Mouse (Mus musculus) layer of hippocampus, postnatal 25 days (tissue): Measurements from ENCODE around the gene Adgrv1. TPM values are rescaled to one million over a fixed set of nuclear protein-coding genes. Genes with fewer than 3 reads are reported as not detected.

Experiments
- DNase-seq, 2 experiments: peaks; one replicate each; pipeline ENCODE4 v3.0.0; 2022; ENCODE audit warnings: mixed read lengths in 2 of 2, low spot score in 1 of 2; ENCODE audit errors: extremely low spot score in 1 of 2
- total RNA-seq, 2 experiments: library from RNA; stranded (reverse); gene quantifications; 2 replicates each; pipeline ENCODE4 v1.2.3; 2021

Gene Adgrv1
- total RNA-seq, 2 experiments from 2014 or later, result 2.5 to 3.2 TPM

DNA sequence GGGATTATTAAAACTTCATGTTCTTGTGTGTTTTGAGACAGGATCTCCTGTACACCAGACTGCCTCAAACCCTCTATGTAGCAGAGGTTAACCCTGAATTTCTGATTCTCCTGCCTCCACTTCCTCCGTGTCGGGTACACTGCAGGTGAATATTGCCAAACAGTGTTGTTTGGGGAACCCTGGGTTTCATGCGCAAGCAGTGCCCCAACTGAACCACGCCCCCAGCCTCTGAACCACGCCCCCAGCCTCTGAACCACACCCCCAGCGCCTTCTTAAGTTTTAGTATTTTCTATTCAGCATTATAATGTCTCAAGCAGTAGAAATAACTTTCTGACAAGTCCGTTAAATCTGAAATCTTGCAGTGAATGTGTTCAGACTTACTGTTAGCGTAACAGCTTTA lies 195.9 kb downstream of the Adgrv1 start:
- no peak for DNase-seq

DNA sequence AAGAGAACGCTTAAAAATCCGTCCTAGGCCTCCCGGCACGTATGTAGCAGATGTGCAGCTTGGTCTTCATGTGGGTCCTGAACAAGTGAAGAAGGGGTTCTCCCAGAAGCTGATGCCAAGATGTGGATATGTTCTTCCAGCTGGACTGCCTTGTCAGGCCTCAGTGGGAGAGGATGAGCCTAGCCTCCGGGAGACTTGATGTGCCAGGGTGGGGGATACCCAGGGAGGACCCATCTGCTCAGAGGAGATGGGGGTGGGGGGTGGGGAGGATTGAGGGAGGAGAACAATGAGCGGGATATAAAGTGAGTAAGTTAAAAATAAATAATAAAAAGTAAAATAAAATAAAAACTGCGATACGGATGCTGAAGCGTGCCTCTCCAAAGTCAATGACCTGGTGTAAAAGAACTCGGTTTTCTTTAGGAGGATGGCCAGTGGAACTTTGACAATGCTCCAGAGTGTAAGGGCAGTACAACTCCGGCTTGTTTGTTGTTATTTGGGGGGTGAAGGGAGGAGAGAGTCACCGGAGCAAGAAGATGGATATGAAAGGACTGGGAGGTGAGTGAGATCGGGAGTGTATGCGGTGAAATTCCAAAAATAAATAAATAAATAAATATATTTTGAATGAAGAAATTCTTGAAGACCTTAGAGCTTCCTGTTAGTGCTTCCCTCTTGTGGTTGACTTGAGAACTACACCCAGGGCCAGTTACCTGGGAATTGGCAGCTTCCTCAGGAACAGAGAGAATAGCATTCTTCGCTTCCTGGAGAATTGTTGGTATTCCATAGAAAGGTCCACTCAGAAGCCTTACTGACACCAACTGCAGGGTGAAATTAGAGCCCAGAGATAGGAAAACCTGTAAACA lies 205.8 kb downstream of the Adgrv1 start:
- peak; percentile 20 to 68 for DNase-seq

DNA sequence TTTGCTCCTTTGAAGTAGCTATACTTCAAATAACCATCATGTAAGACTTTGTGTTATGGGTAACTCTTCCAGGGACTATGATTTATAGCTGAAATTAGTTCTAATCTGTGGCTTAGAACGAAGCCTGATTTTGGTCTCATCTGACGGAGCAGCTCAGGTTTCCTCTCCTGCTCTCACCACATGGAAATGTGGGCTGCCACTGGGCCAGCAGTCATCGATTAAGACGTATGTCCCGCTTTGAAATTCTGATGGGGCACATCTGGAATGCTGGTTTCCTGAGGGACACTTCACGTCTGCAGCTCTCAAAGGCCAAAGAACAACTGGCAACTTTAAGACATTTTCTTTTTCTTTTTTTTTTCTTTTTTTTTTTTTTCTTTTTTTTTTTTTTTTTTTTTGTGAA lies 207.8 kb downstream of the Adgrv1 start:
- DNase-seq, result no peak

DNA sequence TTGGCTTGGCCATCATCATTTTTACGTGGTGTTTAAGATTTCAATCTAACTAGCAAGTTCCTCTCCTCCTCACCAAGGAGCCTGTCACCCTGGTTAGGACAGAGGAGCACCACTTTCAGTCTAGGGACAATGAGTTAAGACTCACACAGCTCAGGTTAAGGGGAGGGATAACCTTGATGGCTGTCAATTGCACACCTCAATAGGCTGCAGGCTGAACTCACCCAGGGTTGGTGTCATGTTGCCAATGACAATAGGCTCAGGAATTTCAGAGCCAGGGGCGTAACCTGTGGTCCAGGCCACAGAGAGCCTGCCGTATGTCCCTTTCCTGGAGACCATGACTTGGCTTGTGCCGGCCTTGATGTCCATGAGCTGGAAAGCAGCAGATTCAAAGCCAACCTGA lies 209.0 kb downstream of the Adgrv1 start:
- DNase-seq, result no peak

DNA sequence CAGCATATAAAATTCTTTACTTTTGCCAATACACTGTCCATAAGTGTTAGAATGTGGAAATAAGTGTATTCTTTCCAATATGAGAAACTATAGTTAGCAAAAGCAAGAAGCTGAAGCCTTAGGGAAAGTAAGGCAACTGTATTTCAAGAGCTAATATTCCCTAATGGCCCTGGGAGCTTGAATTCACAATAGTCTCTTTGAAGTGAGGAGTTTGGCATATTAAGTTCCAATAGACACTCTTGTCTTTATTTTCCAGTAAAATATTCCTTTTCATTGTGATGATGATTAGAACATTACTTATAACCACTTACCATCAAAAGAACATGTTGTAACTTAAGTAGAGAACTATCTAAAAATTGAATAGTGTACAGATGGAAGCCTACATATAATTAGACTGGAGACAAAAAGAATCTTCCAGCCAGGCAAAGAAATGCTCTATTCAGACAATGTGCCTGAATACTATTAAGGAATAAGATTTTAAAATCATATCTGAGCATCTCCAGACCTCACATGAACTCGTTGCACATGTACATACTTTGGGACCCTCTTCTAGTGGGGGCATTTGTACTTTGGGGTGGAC lies 225.0 kb downstream of the Adgrv1 start:
- no peak for DNase-seq

DNA sequence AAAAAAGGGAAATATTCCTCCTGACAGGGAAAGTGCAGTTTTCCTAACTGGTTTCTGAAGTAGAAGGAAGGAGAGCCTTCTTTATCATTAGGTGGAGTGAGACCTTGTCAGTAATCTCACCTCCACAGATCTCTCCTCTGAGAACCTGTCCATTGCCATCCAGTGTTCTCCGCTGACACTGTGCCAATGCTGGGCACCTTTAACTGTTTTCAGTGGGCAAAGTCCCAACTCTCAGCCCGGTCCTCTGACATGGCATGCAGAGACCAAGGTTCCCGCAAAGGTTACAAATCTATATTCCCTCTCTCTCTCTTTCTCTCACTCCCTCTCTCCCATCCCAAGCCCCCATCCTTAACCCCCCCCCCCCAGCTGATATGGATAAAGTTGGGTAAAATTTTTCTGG lies 230.1 kb downstream of the Adgrv1 start:
- DNase-seq, result no peak

DNA sequence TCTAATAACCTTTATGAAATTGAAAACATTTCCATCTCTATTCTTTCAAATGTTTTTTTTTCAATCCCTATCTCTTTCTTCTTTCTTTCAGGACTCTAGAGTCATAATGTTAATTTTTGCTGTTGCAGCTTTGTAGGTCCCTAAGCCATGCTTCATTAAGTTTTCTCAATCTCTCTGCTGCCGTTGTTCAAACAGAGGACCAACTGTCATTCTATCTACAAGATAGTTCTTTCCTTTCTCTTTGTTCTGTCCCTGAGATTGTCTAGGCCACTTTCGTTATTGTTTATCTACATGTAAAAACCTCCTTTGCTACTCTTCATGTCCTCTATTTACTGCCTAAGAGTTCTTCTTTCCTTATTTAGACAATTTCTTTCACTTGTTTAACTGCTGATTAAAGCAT lies 230.8 kb downstream of the Adgrv1 start:
- DNase-seq, result no peak

DNA sequence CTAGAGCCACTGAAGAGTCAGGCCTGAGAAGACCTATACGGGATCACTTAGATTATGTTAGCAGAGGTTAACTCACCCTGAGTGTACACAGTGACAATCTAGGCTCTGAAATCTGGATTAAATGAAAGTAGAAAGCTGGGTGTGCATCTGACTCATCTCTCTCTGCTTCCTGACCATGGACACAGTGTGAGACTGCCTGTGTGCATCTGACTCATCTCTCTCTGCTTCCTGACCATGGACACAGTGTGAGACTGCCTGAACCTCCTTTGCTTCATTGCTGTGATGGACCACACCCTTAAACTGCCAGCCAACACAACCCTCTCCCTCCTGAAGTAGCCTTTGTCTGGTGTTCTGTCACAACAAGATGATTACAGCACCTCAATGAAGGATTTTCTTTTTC lies 231.2 kb downstream of the Adgrv1 start:
- no peak for DNase-seq

DNA sequence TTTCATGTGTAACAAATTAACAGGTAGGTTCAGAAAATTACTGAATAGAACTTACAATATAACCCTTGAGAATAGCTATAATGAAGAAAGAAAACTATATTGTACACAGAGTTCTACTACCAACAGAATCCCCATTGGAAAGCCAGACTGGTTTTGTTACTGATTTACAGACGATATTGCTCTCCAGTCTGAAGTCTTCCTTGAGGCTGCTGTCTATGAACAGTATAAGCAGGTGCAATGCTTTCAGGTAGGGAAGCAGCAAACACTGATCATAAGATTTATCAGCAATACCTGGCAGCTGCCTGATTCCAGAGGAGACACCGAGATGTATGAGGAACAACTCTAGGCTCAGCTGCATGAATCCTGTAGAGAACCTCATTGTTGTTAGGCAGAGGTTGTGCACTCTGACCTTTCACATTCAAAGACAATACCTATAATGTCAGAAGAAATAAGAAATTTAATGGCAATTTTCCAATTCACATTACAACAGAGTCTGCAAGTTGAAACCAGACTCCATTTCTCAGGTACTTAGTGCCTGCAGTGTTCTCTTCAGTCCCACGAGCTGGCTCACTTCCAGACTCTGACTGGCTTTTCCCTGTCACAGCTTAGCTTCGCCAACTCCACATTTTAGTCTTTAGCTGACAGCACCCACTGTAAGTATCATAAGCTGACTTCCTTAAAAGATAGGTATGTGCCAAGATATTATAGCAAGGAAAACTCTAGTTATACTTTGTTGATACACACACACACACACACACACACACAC lies 247.2 kb downstream of the Adgrv1 start:
- DNase-seq, result peak in 1 of 2 experiments; percentile 15

DNA sequence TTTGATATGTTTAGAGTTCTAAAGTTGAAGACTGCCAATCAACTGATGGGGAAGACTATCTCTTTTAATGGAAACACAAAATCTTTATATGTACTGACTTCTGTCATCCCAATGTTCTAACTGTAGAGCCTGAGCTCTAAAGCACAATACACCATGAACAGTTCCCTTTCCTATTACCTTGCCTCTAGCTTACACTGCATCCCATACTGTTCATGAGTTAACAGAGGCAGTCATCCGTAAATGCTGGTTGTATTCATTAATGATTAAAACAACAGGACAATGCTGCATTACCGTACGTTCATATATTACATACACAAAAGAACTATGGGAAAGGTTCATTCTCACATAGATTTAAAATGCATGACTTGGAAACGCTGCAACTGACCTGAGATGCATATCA lies 251.1 kb downstream of the Adgrv1 start:
- no peak for DNase-seq

DNA sequence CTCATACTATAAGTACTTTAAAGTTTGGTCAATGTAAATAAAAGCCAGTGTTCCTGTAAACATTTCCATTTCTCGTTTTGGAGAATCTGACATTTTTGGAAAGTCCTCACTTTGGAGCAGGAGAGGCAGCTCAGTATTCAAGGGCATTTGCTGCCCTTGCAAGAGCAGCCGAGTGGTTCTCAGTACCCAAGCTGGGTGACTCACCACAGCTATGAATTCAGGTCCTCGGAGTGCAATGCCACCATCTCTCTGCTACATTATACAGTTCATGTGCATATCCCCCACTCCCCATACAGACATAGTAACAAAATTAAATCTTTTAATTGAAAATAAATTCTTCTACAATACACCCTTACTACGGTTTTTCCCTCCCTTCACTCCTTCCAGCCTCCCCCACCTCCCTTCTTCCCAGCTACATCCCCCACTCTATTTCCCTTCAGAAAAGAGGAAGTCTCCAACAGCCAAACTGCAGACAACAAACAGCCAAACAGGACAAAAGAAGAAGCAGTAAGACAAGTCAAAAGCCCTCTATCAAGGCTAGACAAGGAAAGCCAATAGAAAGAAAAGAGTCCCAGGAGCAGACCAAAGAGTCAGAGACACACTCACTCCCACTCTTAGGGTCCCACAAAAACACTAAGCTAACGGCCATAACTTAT lies 262.0 kb downstream of the Adgrv1 start:
- no peak for DNase-seq

DNA sequence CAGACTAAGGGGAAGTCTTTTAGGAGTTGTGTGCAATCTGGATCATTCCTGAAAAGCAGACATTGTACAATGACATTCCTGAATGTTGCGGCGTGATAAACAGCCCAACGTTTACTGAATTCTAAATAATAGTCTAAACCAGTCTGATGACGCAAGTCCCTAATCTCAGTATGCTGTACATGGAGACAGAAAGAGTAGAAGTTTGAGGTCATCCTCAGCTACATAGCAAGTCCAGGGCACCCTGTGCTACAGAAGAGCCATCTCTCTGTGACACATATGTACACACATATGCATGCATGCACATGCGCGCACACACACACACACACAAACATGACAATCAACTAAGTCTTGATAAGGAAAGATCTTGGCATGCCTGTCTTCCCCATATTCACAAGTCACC lies 262.8 kb downstream of the Adgrv1 start:
- no peak for DNase-seq

DNA sequence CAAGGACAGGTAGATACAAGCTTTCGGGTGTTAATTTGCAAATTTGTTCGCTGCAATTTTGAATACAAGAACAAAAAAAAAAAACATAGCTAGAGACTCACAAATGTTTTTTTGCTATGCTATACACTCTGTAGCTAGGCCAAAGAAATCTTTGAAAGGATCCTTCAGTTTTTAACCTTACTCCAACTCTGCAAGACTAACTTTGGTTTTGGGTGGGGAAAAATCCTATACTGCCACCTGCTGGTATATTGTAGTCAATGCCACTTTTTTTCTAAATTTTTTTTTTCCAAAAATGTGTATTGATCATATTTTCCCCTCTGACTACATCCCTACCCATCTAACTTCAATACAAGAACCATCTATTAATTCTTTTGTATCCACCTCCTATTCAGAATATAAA lies 263.4 kb downstream of the Adgrv1 start:
- no peak for DNase-seq

DNA sequence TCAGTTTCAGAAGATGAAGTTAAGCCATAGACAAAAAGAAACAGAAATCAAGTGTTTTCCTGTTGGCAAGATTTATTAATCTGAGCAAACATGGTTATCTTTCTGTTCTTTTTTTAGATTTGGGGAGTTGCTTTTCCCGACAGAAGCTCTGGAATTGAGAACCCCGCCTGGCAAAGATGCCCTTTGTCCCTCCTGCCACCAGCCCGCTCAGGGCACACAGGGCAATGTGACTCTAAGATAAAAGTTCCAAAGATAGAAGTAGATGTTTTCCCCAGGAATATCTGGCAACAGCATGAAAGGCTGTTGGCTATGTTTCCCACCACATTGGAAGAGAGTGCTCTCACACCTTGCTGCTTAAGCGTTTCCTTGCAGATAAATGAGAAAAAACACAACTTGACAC lies 264.0 kb downstream of the Adgrv1 start:
- no peak for DNase-seq

DNA sequence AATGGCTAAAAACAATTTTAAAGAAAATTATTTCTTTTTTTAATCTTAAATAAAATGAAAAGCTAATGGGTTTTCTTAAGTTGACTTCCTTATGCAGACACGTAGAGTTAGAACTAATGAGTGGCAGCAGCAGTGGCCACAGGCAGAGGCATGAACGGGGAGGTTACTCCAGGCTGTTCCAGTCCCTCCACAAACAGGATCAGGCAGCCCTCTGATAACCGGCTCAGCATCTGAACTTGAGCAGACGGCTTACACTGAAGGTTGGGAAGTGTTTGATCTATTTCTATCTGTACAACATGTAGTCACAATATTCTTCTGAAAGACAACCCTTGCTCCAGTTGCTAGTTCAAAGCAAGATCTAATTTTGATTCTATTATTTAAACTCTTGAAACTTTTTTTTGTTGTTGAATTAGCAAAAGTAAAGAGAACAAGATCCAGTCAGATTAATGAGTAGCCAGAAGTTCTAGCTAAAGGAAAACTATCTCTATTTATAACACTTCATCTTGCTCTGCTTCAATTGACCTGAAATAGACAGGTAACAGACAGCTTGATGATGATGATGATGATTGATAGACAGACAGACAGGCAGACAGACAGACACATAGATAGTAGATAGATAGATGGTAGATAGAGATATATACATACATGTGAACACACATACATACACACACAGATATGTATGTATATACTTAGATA lies 265.1 kb downstream of the Adgrv1 start:
- DNase-seq, result no peak

DNA sequence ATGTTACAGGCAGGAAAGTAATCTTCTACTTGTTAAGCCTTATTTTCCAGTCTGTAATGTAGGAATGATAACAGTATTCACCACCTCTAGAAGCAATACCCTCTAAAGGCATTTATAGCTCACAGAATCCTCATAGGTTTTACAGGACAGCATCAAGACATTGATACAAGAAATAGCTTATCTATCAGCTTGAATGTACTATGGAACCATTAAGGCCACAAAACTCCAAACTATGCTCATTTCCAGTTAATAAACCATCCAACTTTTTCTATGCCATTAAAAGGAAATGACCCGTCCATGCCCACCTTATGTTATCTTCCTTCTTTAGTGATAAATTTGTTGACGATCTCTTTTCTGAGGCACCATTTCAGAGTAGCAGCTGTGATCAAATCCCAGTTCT lies 272.6 kb downstream of the Adgrv1 start:
- no peak for DNase-seq

DNA sequence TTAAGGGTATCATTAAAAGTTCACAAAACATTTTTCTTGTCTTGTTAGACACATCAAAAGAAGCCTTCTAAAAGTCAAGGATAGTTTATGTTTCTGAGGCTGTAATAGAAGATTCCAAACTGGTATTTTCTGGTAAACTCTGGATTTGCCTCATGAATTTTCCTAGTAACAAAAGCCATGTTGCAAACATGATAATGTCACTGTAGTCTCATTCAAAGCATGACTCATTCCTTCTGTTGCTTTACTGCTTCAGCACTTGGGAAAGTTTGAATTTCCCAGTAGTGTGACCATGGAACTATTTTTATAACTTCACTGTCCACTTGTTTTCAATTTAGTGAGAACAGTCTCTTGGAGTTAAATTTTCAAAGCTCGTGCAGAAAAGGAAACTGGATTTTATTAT lies 274.2 kb downstream of the Adgrv1 start:
- no peak for DNase-seq

DNA sequence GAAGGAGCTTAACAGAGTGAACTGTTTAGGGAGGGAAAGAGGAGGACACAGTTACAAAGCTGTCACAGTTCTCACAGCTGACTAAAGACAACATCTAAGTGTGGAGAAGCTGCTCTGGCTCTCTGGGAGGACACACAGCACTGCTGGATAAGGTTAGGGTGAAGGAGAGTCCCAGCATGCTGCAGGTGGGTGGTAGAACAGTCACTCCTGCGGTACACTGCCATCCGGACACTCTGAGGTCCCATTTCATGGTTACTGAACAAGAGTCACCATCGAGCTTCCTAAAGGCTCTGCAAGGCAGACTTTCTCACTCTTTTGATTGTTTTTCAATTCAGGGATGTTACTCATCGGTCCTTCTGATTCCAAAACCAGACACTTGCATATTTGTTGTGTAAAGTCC lies 274.6 kb downstream of the Adgrv1 start:
- DNase-seq, result no peak

DNA sequence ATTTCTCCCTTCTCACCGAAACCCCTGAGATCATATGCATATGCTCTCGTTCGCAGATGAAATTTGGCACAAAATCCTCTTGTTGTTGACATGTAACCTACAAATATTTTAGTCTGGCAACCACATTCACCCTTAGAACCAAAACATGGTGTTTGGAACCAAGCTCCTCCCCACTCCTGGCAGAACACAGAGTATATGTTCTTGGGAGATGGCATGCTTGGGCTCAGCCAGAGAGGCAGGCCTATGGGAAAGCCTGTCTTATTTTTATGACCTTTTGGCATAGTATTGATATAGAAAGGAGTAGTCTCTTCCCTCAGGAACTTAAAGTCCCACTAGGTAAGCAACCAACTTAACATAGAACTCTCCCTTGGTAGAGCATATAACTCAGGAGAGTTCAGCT lies 275.7 kb downstream of the Adgrv1 start:
- no peak for DNase-seq

DNA sequence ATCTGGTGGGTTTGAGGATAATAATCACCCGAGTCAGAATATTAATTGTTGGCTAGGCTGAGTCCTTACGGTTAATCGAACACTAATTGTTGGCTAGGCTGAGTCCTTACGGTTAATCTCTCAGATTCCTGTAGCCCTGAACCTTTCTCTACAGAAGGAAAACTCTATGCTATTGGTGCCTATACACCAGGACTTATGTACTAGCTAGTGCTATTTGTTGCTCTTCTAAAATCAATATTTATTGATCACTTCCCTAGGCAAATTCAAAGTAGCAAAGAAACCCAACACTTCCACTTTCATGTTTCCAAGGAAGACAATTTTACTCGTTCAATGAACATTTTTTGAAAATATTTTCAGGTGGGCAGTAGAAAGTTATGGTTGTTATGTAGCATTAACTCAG lies 278.4 kb downstream of the Adgrv1 start:
- no peak for DNase-seq
